Mouse (Mus musculus) thymus, adult 2 months (tissue): ENCODE results near the gene Eif1b. TPM values are rescaled to one million over a fixed set of nuclear protein-coding genes. Genes with fewer than 3 reads are reported as not detected.

Experiments used
- DNase-seq: peaks from one replicate; pipeline ENCODE4 v3.0.0; 2021
- H3K27ac ChIP-seq: fragments of 200-500 bp; 2 replicates; pipeline ENCODE4 v1.5.1; 2012; ENCODE audit warnings: low read length, control low read depth; ENCODE audit not compliant: control insufficient read depth, insufficient read depth
- H3K27me3 ChIP-seq: fragments of 200-500 bp; 2 replicates; pipeline ENCODE4 v1.6.1; 2012; ENCODE audit warnings: mild to moderate bottlenecking, low read length, moderate library complexity, mixed read lengths; ENCODE audit not compliant: control insufficient read depth, insufficient read depth
- H3K36me3 ChIP-seq: fragments of 200-500 bp; 2 replicates; pipeline ENCODE4 v1.6.1; 2012; ENCODE audit warnings: mild to moderate bottlenecking, low read length, moderate library complexity; ENCODE audit not compliant: control insufficient read depth, insufficient read depth
- H3K4me1 ChIP-seq: fragments of 200-500 bp; replicated peaks from 2 replicates; pipeline ENCODE4 v1.6.1; 2012; ENCODE audit warnings: low read length; ENCODE audit not compliant: control insufficient read depth, insufficient read depth
- H3K4me3 ChIP-seq: fragments of 200-500 bp; 2 replicates; pipeline ENCODE4 v1.5.1; 2012; ENCODE audit warnings: mild to moderate bottlenecking, low read length, control low read depth, moderate library complexity; ENCODE audit not compliant: control insufficient read depth, insufficient read depth
- CTCF ChIP-seq: fragments of 200-500 bp; IDR thresholded peaks from 2 replicates; pipeline ENCODE4 v1.5.1; 2012; ENCODE audit warnings: mild to moderate bottlenecking, control low read depth, low read length, moderate library complexity, borderline replicate concordance; ENCODE audit not compliant: control insufficient read depth, poor library complexity, insufficient read depth; ENCODE audit errors: extremely low read depth
- POLR2A ChIP-seq: fragments of 200-500 bp; IDR thresholded peaks from 2 replicates; pipeline ENCODE4 v1.6.1; 2012; ENCODE audit warnings: mild to moderate bottlenecking, low read length, control low read depth, moderate library complexity; ENCODE audit not compliant: control insufficient read depth, poor library complexity, insufficient read depth; ENCODE audit errors: extremely low read depth
- WGBS: fragments of 180-500 bp; shearing (Covaris S2); methylation state at CpG from one replicate; pipeline ENCODE4 v1.1.7; 2018; 5-methylcytosine and 5-hydroxymethylcytosine counted together
- polyA plus RNA-seq: library from polyadenylated mRNA; depleted of rRNA; stranded (reverse); fragments of >200 nt; gene quantifications from 2 replicates; pipeline ENCODE4 v1.2.3, GENCODE M21; 2012; rRNA removed

The Eif1b gene
- polyA plus RNA-seq, result 94.4 and 113 TPM in 2 replicates

GRCm38 (mm10) chr9:120492010-120492399 lies at the start of gene Eif1b:
Eif1b (plus strand) TSS chr9:120492232.
- 10% methylated on average over 19 of the region's 19 CpGs for WGBS
- Histone ChIP-seq H3K27ac (peak within 1 kb of the TSS; percentile 71), H3K27me3 (no peaks in the 10 kb centered on the region), H3K4me3 (peak within 1 kb of the TSS; percentile 93), H3K36me3 (peaks cover 18% of the 10 kb centered on the region), H3K4me1 (peaks cover 9% of the 10 kb centered on the region)
- TF ChIP-seq POLR2A (no peak), CTCF (no peak; the same call in 1 of the 2 replicates)
- no peak for DNase-seq

GRCm38 (mm10) chr9:120444642-120445041 lies 47.4 kb upstream of the Eif1b start:
- Histone ChIP-seq H3K4me1 (no peaks in the 10 kb centered on the region), H3K4me3 (no peak overlapping the region), H3K36me3 (no peaks in the 10 kb centered on the region), H3K27me3 (no peaks in the 10 kb centered on the region), H3K27ac (no peak overlapping the region)
- 91% methylated on average over 9 of the region's 9 CpGs for WGBS
- TF ChIP-seq CTCF (no peak), POLR2A (no peak)
- no peak for DNase-seq

- no peak for DNase-seq
- H3K36me3 ChIP-seq, result no peaks in the 10 kb centered on the region
- H3K4me3 ChIP-seq, result no peak overlapping the region
- H3K4me1 ChIP-seq, result no peaks in the 10 kb centered on the region
- 91% methylated on average over 6 of the region's 6 CpGs for WGBS
- TF ChIP-seq POLR2A (no peak), CTCF (no peak)
- H3K27me3 ChIP-seq, result no peaks in the 10 kb centered on the region
- H3K27ac ChIP-seq, result no peak overlapping the region
Observed at GRCm38 (mm10) chr9:120449696-120450329, 42.2 kb upstream of the Eif1b start.

GRCm38 (mm10) chr9:120455768-120456655 lies 36.0 kb upstream of the Eif1b start:
- no peak for TF ChIP-seq POLR2A
- TF ChIP-seq CTCF, result no peak
- H3K27me3 ChIP-seq, result no peaks in the 10 kb centered on the region
- H3K27ac ChIP-seq, result no peak overlapping the region
- no peak overlapping the region for H3K4me3 ChIP-seq
- no peaks in the 10 kb centered on the region for H3K36me3 ChIP-seq
- 75% methylated on average over 9 of the region's 9 CpGs for WGBS
- DNase-seq, result no peak
- no peaks in the 10 kb centered on the region for H3K4me1 ChIP-seq

GRCm38 (mm10) chr9:120470431-120470830 lies 21.6 kb upstream of the Eif1b start:
- Histone ChIP-seq H3K4me3 (no peak overlapping the region), H3K27ac (no peak overlapping the region), H3K36me3 (no peaks in the 10 kb centered on the region), H3K4me1 (peaks cover 19% of the 10 kb centered on the region), H3K27me3 (no peaks in the 10 kb centered on the region)
- WGBS, result 98% methylated on average over 1 of the region's 1 CpGs
- DNase-seq, result no peak
- no peak for TF ChIP-seq CTCF
- TF ChIP-seq POLR2A, result no peak

GRCm38 (mm10) chr9:120481644-120482043 lies 10.4 kb upstream of the Eif1b start:
- no peak for DNase-seq
- Histone ChIP-seq H3K27me3 (no peaks in the 10 kb centered on the region), H3K36me3 (no peaks in the 10 kb centered on the region), H3K4me1 (peaks cover 22% of the 10 kb centered on the region), H3K4me3 (no peak overlapping the region), H3K27ac (no peak overlapping the region)
- 55% methylated on average over 3 of the region's 3 CpGs for WGBS
- TF ChIP-seq CTCF (no peak), POLR2A (no peak)
